Mouse (Mus musculus) lung, postnatal 25 days (tissue): ENCODE measurements at regions not wholly inside any gene's neighbourhood (a gene's known extent, or its start where the extent isn't known, plus 50 kb on each side); places are given as distances from the start of the nearest gene placed in this dataset.
A peak's percentile ranks its signal among the peaks of the same experiment; 100 is the strongest.

Experiments used
- DNase-seq: peaks from one replicate; pipeline ENCODE4 v3.0.0; 2022; ENCODE audit warnings: low spot score

DNA sequence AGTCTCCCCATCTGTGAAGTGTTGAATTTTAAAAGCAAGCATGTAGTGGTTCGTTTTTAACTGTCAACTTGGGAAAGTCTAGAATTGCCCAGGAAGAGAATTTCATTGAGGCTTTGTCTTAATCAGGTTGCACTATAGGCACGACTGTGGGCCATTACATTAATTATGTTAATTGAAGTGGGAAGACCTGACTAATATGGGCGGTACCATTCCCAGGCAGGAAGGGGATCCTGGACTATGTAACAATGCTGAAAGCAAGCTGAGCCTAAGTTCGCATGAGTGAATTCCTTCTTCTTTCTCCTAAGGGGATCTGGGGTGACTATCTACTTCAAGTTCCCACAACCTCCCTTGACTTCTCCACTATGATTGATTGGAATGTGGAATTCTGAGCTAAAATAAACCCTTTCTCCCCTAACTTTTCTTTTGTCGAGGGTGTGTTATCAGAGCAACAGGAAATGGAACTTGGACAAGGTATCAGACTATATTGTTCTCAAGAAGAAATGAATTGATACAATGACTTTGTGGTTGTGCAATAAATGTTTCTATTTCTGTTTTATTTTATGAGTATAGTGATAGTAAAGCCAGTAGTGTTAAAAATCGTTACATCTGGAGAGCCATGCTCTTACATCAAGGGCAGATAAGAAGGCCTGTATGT, 285.2 kb upstream of the Adgrl2 start:
- no peak for DNase-seq

DNA sequence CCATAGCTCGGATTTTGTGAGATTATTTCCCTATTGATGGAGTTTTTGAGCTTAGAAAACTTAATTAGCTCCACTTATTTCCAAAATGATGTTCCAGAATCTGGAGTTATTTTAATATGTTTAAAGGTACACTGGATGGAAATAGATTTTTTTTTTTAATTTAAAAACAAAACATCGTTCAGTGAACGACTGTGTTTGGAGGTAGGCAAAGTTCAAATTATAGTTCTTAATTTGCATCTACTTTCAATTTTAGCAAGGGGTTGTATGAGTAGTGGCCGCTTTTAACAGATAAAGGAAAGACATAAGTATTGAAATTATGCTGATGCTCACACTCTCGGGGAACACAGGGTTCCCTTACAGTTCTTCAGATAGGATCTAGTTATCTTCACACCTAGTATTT, 284.6 kb upstream of the Adgrl2 start:
- no peak for DNase-seq

GRCm38 (mm10) chr3:149273993-149274692, 283.8 kb upstream of the Adgrl2 start:
- DNase-seq = peak; percentile 12

GRCm38 (mm10) chr3:149270459-149270858, 280.1 kb upstream of the Adgrl2 start:
- DNase-seq = no peak

- DNase-seq = peak; percentile 57
Measured at GRCm38 (mm10) chr3:149262332-149262970, 272.1 kb upstream of the Adgrl2 start.

- DNase-seq = no peak
Measured at GRCm38 (mm10) chr3:149261764-149262163, 271.4 kb upstream of the Adgrl2 start.

- no peak for DNase-seq
Measured at GRCm38 (mm10) chr3:149258826-149259225, 268.5 kb upstream of the Adgrl2 start.

GRCm38 (mm10) chr3:149256891-149257290, 266.5 kb upstream of the Adgrl2 start:
- DNase-seq = no peak

GRCm38 (mm10) chr3:149253080-149253479, 262.7 kb upstream of the Adgrl2 start:
- no peak for DNase-seq

DNA sequence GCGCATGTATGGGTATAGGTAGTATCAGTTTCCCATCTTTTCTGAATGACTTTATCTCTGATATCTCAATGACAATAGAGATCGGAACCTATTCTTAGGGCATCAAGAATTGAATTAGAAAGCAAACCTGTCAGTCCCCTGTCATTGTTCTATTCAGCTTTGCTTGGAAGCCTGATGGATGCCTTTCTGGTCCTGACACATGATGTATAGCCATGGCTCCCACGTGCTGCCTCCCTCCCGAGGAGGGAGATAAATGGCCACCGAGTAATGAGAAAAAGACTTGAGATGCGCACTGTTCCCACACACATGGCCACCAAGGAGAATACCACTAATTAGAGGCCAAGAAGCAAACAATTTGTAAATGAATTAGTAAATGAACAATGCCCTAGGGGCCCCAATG, 261.8 kb upstream of the Adgrl2 start:
- no peak for DNase-seq

DNA sequence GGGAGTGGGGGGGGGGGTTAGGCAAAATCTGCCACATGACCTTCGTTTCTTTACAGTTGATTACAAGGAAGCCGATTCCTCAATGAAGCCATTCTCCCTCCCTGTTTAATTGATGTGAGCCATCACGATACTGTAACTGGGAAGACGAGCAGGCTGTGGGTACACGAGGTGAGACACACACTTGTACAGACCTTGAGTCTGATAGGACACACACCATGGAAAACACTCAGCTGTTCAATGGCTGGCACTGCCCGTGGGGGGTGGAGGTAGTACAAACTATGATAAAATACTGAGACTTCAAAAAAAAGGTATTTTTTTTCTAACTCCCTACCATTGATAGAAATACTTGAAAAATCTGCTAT, 257.3 kb upstream of the Adgrl2 start:
- no peak for DNase-seq

DNA sequence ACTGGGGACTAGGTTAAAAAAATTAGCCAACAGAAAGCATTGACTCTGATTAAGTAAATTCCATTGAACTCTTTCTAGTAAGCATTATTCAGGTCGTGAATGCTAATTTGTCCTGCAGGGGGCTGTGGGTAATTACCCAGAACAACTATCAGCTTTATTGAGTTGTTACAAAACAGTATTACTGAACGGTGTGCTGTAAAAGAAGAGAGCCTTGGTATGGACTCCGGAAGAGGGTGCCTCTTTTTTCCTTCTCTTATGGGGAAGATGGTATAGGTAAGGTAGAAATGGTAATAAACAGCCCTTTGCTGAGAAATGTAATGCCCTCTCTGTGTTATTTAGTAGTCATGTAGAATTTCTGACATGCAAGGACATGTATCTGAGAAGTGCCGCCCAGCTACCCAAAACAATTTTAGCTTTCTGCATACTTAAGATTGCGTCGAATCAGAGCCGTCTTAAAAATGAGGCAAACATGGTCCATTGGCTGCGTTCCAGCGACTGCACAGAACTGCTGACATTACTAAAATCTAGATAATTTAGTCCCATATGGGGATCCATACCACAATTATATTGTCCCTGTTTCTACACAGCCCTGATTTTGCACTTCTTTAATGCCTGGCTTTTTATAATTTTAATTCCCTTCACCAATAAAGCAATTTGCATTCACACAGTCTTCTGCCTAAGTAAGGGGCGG, 256.7 kb upstream of the Adgrl2 start:
- DNase-seq = no peak

- DNase-seq = no peak
Measured at GRCm38 (mm10) chr3:149239664-149240063, 249.3 kb upstream of the Adgrl2 start.

DNA sequence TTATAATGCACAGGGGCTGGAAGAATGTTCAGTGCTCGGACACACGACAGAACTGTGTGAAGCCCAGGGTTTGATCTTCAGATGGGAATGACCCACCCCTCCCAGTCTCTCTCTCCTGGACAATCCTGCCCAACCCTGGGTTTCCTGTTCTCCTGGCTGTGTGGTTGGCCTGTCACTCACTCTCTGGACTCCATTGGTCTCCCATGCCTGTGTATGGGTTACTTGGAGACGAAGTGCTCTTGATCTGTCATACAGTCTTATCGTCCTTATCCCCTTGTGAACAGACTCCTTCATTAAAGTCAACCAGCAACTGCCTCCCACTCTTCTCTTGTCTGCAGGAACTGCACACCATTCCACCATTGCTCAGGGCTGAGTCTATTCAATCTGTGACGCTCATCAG, 247.7 kb upstream of the Adgrl2 start:
- DNase-seq = no peak

- DNase-seq = no peak
Measured at GRCm38 (mm10) chr3:149235183-149235582, 244.8 kb upstream of the Adgrl2 start.

DNA sequence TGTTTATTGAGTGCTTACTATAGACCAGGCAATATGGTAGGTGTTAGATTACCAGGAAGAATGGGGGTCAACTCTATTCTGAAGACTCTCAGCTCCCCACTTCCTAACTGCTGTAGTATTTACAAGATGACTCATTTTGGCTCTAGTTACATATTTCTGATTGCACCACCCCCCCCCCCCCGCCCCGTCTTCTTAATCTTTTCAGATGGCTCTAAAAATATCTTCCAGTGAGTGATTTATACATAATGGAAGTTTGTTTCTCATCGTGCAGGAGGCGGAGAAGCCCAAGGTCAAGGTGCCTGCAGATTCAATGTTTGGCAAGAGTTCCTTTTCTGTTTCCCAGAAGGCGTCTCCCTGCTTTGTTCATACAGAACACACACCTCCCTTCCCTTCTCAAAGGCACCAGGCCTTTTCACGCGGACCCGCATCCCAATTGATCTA, 243.4 kb upstream of the Adgrl2 start:
- no peak for DNase-seq

DNA sequence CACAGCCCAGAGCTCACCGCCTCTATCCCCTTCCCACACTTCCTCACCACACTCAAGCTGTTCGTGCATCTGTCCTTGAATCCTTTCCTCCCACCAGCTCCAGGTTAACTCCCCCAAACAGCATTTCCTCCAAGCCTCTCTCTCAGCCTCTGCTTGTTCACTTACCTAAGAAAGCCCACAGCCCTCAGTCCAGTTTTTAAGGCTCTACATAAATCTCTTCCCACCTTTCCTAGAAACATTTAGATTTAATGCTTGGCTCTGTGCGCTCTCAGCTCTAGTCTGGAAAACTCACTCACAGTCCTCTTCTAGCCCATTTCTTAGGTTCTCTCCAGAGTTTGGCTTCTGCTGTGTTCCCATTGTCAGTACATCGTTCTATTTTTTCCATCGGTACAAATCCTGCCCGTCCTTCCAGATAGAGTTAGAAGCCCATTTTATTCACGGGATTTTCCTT, 242.9 kb upstream of the Adgrl2 start:
- no peak for DNase-seq

- DNase-seq = no peak
Measured at GRCm38 (mm10) chr3:149231346-149231745, 241.0 kb upstream of the Adgrl2 start.

DNA sequence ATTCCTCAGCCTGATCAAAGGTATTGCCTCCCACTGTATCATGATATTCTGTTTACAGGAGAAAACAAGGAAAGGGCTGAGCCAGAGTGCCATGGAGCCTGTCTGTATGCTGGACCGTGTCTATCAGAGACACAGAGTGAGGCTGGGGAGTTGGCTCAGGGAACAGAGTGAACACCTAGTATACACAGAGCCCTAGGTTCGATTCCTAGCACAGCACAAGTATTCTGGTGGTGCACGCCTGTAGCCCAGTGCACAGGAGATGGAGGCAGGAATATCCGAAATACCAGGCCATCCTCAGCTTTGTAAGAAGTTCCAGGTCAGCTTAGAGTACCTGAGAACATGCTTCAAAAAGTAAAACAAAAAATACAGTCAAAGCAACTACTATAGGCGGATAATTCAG, 237.2 kb upstream of the Adgrl2 start:
- no peak for DNase-seq

DNA sequence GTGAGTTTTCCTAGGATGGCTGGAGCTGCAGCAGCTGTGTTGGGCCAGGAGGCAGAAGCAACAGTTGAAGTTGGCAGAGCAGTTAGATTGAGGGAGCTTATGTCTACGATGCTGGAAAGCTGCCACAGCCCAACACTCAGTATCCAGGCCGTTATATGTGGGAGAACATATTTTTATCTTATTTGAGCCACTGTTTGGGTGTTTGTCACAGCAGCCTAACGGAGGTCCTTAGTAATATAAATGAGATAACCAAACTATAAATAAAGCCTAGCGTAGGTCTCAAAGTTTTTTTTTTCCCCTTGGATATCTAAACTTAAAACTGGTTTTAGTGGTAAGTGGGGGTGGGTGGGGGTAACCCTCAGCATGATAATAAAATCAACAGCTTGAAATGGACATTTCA, 236.4 kb upstream of the Adgrl2 start:
- no peak for DNase-seq

DNA sequence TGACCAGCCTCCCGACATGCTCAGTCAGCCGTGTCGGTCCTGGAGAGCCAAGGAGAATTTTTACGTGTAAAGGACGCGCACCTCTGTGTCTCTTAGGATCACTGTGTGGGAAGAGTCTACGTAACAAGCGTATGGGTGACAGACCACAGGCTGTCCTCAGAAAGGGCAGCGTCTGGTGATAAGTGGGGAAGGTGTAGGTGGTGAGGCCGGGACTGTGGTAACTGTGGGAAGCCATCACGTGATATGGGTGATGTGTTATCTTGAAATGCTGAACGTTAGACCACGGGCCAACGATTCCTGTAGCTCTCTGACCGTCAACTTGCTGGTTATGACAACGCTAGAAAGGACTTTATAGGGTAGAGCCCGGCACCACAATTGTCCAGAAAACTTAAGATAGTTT, 235.3 kb upstream of the Adgrl2 start:
- no peak for DNase-seq

- DNase-seq = no peak
Measured at GRCm38 (mm10) chr3:149224271-149224670, 233.9 kb upstream of the Adgrl2 start.

DNA sequence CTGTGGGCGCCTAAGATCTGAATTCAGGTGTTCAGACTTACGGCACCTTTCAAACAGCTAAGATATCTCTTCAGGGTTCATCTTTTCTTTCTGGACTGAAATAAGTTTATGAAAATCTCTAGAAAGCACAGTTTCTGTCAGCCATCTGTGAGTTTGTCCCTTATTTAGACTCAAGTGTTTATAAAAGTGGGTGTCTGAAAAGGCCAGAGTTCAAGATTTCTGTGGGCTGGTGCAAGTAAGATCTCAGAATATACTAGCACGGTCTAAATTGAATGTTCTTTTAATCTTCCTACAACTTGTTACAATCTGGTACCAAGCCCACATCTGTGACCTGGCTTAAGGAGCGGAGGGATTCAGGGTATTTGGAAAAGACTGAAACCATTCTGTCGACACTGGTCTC, 233.4 kb upstream of the Adgrl2 start:
- DNase-seq = no peak
